Mouse (Mus musculus) monocyte, adult 5-6 weeks (primary cell): ENCODE data around the gene Rack1. TPM values are rescaled to one million over a fixed set of nuclear protein-coding genes. Genes with fewer than 3 reads are reported as not detected.
A peak's percentile ranks its signal among the peaks of the same experiment; 100 is the strongest.
"Not testable (repeated sequence)": the region's sequence is repeated elsewhere in the genome, so short reads cannot be mapped to it uniquely, and the experiment has no call there.

Experiments used
- ATAC-seq: fragments of 153-309, 156-312 bp; replicated peaks from 2 replicates; pipeline ENCODE4 v1.8.0; 2017; ENCODE audit warnings: mild to moderate bottlenecking; ENCODE audit not compliant: low TSS enrichment, insufficient number of reproducible peaks, severe bottlenecking, poor library complexity, low FRiP score
- total RNA-seq: library from RNA; stranded (forward); fragments of 200-1000, 200-491, 200-594 nt; gene quantifications from 3 replicates; pipeline ENCODE4 v1.2.3, GENCODE M21; 2017

Gene Rack1
- total RNA-seq, 1 experiment from 2014 or later: 1,367 TPM

- ATAC-seq: no peak
These were observed 15.7 kb downstream of the Rack1 start for GRCm38 (mm10) chr11:48815851-48816250.

DNA sequence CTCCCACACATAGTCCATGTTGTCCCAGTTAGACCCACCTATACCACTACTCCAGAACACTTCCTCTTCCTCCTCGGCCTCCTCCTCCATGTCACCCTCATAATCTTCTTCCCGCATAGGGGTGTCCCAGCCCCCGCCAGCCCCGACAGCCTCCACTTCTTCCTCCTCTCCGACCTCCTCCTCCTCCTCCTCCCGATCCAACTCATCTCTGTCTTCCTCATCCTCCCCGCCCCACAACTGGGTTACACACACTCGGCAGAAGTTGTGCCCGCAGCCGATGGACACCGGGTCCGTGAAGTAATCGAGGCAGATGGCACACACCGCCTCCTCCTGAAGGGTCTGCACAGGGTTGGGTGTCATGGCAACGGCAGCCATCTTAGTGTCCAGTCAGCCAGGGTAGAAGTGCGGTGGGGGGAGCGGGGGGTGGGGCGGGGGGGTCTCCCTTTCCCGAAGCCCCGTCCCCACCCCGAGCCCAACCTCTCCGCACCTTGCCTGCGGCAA is 16.2 kb downstream of the Rack1 start:
- ATAC-seq: 0 out of 2 replicates have a peak, but pooled peaks have one; percentile 4

GRCm38 (mm10) chr11:48816800-48817665 is 16.9 kb downstream of the Rack1 start, which contains the start of gene Trim41:
TSS of gene Trim41 (minus strand) at chr11:48817353.
- ATAC-seq: peak; percentile 79

DNA sequence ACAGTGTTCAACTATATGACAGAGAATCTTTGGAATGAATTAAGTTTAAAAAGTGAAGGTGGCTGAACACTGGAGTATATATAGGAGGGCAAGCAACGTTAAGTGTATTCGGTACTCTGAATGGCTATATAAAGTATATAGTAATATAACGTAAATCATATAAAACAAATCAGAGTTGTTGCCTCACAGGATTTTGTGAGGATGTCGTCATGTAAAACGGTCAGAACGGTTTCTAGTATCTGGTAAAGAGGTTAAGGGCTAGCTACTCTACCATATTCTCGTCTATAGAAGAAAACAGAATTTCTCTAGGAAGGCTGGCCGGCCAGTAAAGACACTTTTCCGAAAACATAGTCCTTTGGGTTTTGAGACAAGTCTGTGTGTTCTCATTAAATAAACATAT is 17.7 kb downstream of the Rack1 start:
- no peak for ATAC-seq

DNA sequence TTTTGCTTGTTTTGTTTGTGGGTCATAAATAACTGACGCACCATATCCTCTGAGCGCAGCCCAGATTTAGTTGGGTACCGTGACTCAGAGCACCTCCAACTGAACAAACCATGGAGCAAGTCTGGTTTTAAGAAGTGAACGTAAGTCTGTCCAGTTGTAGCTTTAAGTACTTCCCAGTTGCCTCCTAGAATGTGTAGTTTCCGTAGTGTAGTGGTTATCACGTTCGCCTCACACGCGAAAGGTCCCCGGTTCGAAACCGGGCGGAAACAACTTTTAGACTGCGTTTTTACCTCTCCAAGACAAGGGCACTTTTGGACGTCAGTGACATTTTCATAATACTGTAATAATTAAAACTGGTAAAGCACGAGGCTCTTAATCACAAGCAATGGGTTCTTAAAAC is 18.2 kb downstream of the Rack1 start:
- ATAC-seq: peak; percentile 34

- no peak for ATAC-seq
These were observed 19.6 kb downstream of the Rack1 start for GRCm38 (mm10) chr11:48819614-48820307.

DNA sequence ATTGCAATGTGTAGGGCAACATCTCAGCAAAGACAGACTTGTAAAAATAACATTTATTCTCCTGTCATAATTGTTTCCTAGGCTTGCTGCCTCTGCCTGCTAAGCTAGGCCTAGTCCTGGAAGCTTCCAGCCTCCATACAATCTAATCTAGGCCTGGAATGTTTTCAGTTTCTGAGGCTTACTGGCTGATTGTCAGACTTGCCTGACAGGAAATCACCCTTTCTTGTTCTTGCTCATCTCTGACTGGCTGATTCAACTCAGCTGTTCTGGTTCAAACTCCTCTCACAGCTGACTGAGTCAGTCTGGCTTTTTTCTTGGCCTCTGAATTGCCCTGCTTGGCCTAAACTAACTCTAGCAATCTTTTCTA is 20.2 kb downstream of the Rack1 start:
- no peak for ATAC-seq

DNA sequence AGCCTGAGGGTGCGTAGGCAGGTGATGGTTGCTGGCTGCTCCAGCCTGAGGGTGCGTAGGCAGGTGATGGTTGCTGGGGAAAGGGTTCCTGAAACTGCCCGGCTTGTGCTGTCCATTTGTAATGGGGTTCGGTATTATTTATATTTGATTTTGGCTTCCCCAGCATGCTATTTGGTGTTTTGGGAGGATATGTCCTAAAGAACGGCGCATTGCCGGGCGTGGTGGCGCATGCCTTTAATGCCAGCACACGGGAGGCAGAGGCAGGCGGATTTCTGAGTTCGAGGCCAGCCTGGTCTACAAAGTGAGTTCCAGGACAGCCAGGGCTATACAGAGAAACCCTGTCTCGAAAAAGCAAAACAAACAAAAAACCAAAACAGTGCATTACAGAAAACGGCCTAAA is 21.2 kb downstream of the Rack1 start:
- not testable (repeated sequence) for ATAC-seq

DNA sequence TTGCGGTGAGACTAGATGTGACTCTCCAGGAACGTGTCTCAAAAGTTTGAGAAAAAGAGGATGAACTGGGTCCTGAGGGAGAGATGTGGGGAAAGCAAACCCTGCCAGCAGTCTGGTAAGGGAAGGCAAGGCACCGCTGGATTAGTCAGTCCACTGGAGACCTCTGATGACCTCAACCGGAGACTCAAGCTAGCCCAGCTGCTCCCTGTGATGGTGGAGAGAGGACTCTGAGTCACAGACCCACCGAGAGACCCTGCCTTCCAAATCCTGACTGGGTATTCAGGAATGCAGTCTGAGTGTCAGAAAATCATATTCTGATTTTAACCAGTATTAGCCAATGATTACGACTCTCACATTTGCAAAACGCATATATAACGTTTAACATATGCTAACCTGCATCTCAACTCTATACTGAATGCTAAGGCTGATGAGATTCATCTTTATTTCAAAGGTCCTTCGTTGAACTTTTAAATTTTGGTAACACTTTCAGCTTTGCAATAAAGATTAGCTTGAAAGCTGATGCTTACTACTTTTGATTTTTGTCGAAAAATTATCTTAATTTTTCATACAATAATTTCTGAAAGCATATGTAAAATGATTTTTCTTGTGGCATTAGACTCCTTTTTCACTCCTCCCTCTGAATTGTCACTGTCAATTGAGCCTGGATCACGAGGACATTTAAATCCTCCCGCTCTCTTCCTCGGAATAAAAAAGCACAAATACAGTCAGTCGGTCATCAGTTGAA is 22.8 kb downstream of the Rack1 start:
- no peak for ATAC-seq

DNA sequence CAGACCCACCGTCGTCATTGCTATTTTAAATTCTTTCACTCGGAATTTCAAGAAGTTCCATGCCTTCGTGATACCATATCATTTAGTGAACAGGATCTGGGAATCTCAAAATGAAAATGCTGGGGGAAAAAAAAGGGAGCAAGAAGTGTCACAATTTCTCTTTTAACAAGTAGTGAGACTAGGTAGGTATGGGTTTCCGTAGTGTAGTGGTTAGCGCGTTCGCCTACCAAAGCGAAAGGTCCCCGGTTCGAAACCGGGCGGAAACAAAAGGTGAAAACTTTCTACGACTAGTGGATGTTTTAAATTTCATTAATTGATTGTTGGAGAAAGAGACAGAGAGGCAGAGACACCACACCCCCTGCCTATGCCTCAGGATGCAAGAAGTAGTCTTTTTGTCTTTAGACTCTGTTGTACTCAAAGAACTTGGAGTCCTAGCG is 23.4 kb downstream of the Rack1 start:
- peak; percentile 49 for ATAC-seq

DNA sequence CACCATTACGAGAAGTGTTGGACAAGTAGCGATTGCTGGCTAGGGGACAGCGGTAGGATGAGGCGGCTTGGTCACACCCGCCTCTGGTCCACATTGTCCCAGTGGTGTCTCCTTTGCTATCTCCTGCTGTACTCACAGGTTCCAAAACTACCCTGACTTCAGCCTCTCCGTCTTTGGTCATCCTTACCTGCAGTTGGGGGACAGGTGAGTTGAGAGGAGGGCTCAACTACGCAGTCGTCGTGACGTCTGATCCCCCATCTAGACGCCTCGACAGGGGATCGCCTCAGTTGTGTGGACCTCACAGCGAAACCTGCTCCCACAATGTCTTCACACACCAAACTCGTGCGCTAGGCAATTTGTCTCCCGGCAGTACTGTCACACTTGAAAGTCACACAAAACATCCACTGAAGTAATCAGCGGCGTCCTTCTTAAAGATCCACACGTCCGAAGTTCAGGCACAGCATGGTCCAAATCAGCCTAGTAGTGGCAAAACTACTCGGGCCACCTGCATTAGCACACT is 24.2 kb downstream of the Rack1 start:
- no peak for ATAC-seq

- ATAC-seq: peak; percentile 60
These were observed 26.0 kb downstream of the Rack1 start, which contains the start of the genes Trim7 and Gm12184 for GRCm38 (mm10) chr11:48825979-48826751. TSS of gene Trim7 (plus strand) at chr11:48826140. TSS of gene Gm12184 (minus strand) at chr11:48826655.

DNA sequence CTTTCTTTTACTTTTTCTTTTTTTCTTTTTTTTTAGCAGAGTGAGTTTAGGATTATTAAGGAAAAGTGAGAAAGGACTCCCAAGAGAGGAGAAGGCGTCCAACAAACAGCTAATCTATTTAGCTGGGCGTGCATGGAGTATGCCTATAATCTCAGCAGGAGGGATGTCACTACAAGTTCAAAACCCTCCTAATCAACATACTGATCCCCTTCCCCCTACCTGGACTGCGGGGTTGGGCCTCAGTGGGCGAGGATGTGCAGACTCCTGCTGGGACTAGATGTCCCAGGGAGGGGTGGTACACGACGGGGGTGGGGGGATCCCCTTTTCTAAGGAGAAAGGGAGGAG is 26.6 kb downstream of the Rack1 start:
- 0 out of 2 replicates have a peak, but pooled peaks have one; percentile 15 for ATAC-seq

- no peak for ATAC-seq
These were observed 27.8 kb downstream of the Rack1 start for GRCm38 (mm10) chr11:48827926-48828325.

DNA sequence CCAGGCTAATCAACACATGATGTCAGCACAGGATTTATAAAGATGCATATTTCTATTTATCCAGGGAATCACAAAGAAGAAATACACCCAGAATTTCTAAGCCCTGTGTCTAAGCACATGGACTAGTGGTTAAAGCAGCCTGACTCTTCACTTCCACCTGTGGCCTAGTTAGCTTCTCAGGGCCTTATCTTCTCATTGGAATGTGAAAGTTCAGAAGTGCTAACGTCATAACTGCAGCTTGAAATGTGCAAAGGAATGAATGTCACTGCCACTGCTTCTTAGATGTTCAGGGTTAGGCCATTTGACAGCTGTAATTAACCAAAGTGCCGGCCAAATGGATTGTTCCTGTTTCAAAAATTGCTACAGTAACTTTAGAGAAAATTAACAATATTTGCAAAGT is 30.1 kb downstream of the Rack1 start:
- no peak for ATAC-seq

DNA sequence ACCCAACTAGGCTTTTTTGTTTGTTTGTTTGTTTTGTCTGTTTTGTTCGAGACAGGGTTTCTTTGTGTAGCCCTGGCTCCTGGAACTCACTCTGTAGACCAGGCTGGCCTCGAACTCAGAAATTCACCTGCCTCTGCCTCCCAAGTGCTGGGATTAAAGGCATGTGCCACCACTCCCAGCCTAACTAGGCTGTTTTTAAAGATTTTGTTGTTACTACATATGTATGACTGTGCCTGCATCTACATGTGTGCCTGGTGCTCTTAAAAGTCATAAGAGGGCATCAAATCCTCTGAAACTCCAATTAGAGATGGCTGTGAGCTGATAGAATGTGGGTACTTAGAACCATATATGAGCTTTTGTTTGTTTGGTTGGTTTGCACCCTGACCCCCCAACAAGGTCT is 31.1 kb downstream of the Rack1 start:
- no peak for ATAC-seq

- no peak for ATAC-seq
These were observed 33.1 kb downstream of the Rack1 start for GRCm38 (mm10) chr11:48833078-48833730.
